Mouse (Mus musculus): ENCODE measurements around the gene Fam196a.

The Fam196a gene

GRCm38 (mm10) chr7:134840066-134840465, 98.2 kb downstream of the Fam196a start:
- no peak for DNase-seq (ENCODE audit: low spot score in 2 of 2)
